Mouse (Mus musculus) MEL (cell line): ENCODE measurements at regions not wholly inside any gene's neighbourhood (a gene's known extent, or its start where the extent isn't known, plus 50 kb on each side); places are given as distances from the start of the nearest gene placed in this dataset.

ENCODE experiments used
- DNase-seq: peaks from one replicate; pipeline ENCODE4 v3.0.0; 2011; ENCODE audit warnings: low read depth, low spot score
- H3K27ac ChIP-seq: 2 replicates; pipeline ENCODE4 v1.5.1; 2012; ENCODE audit warnings: low read depth, mild to moderate bottlenecking, control low read depth, low read length, moderate library complexity; ENCODE audit not compliant: control insufficient read depth
- H3K27me3 ChIP-seq, 2 experiments: fragments of 150-350 bp in 1 of 2; sonication (generic) in 1 of 2; 2 replicates each; pipeline ENCODE4 v1.6.1; 2012; ENCODE audit warnings: low read length in 2 of 2, mild to moderate bottlenecking in 2 of 2, improper control_type of control experiment in 1 of 2, moderate library complexity in 1 of 2; ENCODE audit not compliant: insufficient read depth in 2 of 2, control insufficient read depth in 1 of 2
- H3K36me3 ChIP-seq, 2 experiments: 2 replicates each; pipeline ENCODE4 v1.6.1; 2012 to 2014; ENCODE audit warnings: low read length in 2 of 2, improper control_type of control experiment in 1 of 2, inconsistent platforms in 1 of 2, mild to moderate bottlenecking in 1 of 2; ENCODE audit not compliant: insufficient read depth in 2 of 2, control insufficient read depth in 1 of 2
- H3K4me1 ChIP-seq, 2 experiments: fragments of 150-350 bp in 1 of 2; sonication (generic) in 1 of 2; 2 replicates each; pipeline ENCODE4 v1.6.1; 2012; ENCODE audit warnings: low read length in 2 of 2, improper control_type of control experiment in 1 of 2, mild to moderate bottlenecking in 1 of 2; ENCODE audit not compliant: insufficient read depth in 2 of 2, control insufficient read depth in 1 of 2
- H3K4me3 ChIP-seq, 2 experiments: fragments of 150-350 bp in 1 of 2; sonication (generic) in 1 of 2; 2 replicates each; pipeline ENCODE4 v1.5.1; 2012; ENCODE audit warnings: low read depth in 2 of 2, low read length in 2 of 2, mild to moderate bottlenecking in 2 of 2, moderate library complexity in 2 of 2, control low read depth in 1 of 2, improper control_type of control experiment in 1 of 2; ENCODE audit not compliant: control insufficient read depth in 1 of 2, insufficient read depth in 1 of 2
- H3K79me2 ChIP-seq: 2 replicates; pipeline ENCODE4 v1.6.1; 2012; ENCODE audit warnings: mild to moderate bottlenecking, low read length, moderate library complexity; ENCODE audit not compliant: control insufficient read depth, poor library complexity, insufficient read depth
- H3K9ac ChIP-seq: 2 replicates; pipeline ENCODE4 v1.6.1; 2012; ENCODE audit warnings: low read depth, mild to moderate bottlenecking, control low read depth, low read length, moderate library complexity; ENCODE audit not compliant: control insufficient read depth, poor library complexity, severe bottlenecking
- H3K9me3 ChIP-seq: fragments of 150-350 bp; sonication (generic); replicated peaks from 2 replicates; pipeline ENCODE4 v1.6.1; 2012; ENCODE audit warnings: mild to moderate bottlenecking, low read length, improper control_type of control experiment, moderate library complexity; ENCODE audit not compliant: insufficient read depth
- CHD1 ChIP-seq: IDR thresholded peaks from 2 replicates; pipeline ENCODE4 v1.6.1; 2012; ENCODE audit warnings: low read depth, mild to moderate bottlenecking, inconsistent platforms, low read length, improper control_type of control experiment
- CHD2 ChIP-seq: IDR thresholded peaks from 2 replicates; pipeline ENCODE4 v1.6.1; 2011; ENCODE audit warnings: low read length, improper control_type of control experiment
- CTCF ChIP-seq, 3 experiments: IDR thresholded peaks in 2 of 3; conservative IDR thresholded peaks in 1 of 3; 2 replicates each; pipeline ENCODE4 v1.5.1; 2011 to 2012; ENCODE audit warnings: low read length in 3 of 3, low read depth in 2 of 3, mild to moderate bottlenecking in 2 of 3, improper control_type of control experiment in 1 of 3, inconsistent platforms in 1 of 3, mixed read lengths in 1 of 3, moderate library complexity in 1 of 3; ENCODE audit not compliant: control insufficient read depth in 1 of 3, insufficient read depth in 1 of 3, poor library complexity in 1 of 3, severe bottlenecking in 1 of 3
- E2F4 ChIP-seq: IDR thresholded peaks from 2 replicates; pipeline ENCODE4 v1.6.1; 2011; ENCODE audit warnings: low read depth, low read length, improper control_type of control experiment, borderline replicate concordance
- ELF1 ChIP-seq: IDR thresholded peaks from 2 replicates; pipeline ENCODE4 v1.6.1; 2014; ENCODE audit warnings: low read depth, mild to moderate bottlenecking, inconsistent platforms, low read length, improper control_type of control experiment, moderate library complexity
- EP300 ChIP-seq, 2 experiments: IDR thresholded peaks; 2 replicates each; pipeline ENCODE4 v1.6.1; 2011; ENCODE audit warnings: improper control_type of control experiment in 2 of 2, low read length in 2 of 2, low read depth in 1 of 2, mild to moderate bottlenecking in 1 of 2
- ETS1 ChIP-seq: IDR thresholded peaks from 2 replicates; pipeline ENCODE4 v1.6.1; 2012; ENCODE audit warnings: low read depth, mild to moderate bottlenecking, inconsistent platforms, low read length, improper control_type of control experiment, moderate library complexity
- GATA1 ChIP-seq: IDR thresholded peaks from 2 replicates; pipeline ENCODE4 v1.6.1; 2011; ENCODE audit warnings: low read depth, low read length, improper control_type of control experiment
- HCFC1 ChIP-seq: IDR thresholded peaks from 2 replicates; pipeline ENCODE4 v1.6.1; 2012; ENCODE audit warnings: low read depth, mild to moderate bottlenecking, inconsistent platforms, low read length, improper control_type of control experiment, moderate library complexity
- JUND ChIP-seq: IDR thresholded peaks from 2 replicates; pipeline ENCODE4 v1.6.1; 2011; ENCODE audit warnings: low read depth, mild to moderate bottlenecking, improper control_type of control experiment, low read length
- KAT2A ChIP-seq: conservative IDR thresholded peaks from 2 replicates; pipeline ENCODE4 v1.6.1; 2012; ENCODE audit warnings: low read depth, low read length, improper control_type of control experiment, inconsistent platforms
- MAX ChIP-seq: IDR thresholded peaks from 2 replicates; pipeline ENCODE4 v1.6.1; 2011; ENCODE audit warnings: low read length, improper control_type of control experiment
- MAZ ChIP-seq: IDR thresholded peaks from 2 replicates; pipeline ENCODE4 v1.6.1; 2012; ENCODE audit warnings: low read depth, mild to moderate bottlenecking, inconsistent platforms, low read length, improper control_type of control experiment
- MEF2A ChIP-seq: IDR thresholded peaks from 2 replicates; pipeline ENCODE4 v1.6.1; 2014; ENCODE audit warnings: low read depth, mild to moderate bottlenecking, inconsistent platforms, low read length, improper control_type of control experiment; ENCODE audit not compliant: poor library complexity, insufficient replicate concordance, severe bottlenecking; ENCODE audit errors: extremely low read depth
- MXI1 ChIP-seq: IDR thresholded peaks from 2 replicates; pipeline ENCODE4 v1.6.1; 2011; ENCODE audit warnings: mild to moderate bottlenecking, low read depth, low read length, improper control_type of control experiment
- MYB ChIP-seq: IDR thresholded peaks from 2 replicates; pipeline ENCODE4 v1.6.1; 2011; ENCODE audit warnings: mild to moderate bottlenecking, low read depth, low read length, improper control_type of control experiment
- NRF1 ChIP-seq: IDR thresholded peaks from 2 replicates; pipeline ENCODE4 v1.6.1; 2014; ENCODE audit warnings: low read depth, mild to moderate bottlenecking, inconsistent platforms, low read length, improper control_type of control experiment, moderate library complexity; ENCODE audit not compliant: poor library complexity, insufficient read depth, severe bottlenecking
- POLR2AphosphoS2 ChIP-seq: IDR thresholded peaks from 2 replicates; pipeline ENCODE4 v1.6.1; 2011; ENCODE audit warnings: low read length, improper control_type of control experiment
- POLR2AphosphoS5 ChIP-seq: IDR thresholded peaks from 2 replicates; pipeline ENCODE4 v1.6.1; 2012; ENCODE audit warnings: low read depth, borderline replicate concordance, mild to moderate bottlenecking, inconsistent platforms, low read length, moderate library complexity, mixed read lengths
- RAD21 ChIP-seq: IDR thresholded peaks from 2 replicates; pipeline ENCODE4 v1.6.1; 2011; ENCODE audit warnings: mild to moderate bottlenecking, low read depth, low read length, improper control_type of control experiment
- TBP ChIP-seq: IDR thresholded peaks from 2 replicates; pipeline ENCODE4 v1.8.0; 2011; ENCODE audit warnings: low read depth, low read length, improper control_type of control experiment
- TCF12 ChIP-seq: IDR thresholded peaks from 2 replicates; pipeline ENCODE4 v1.6.1; 2014; ENCODE audit warnings: low read depth, mild to moderate bottlenecking, inconsistent platforms, low read length, improper control_type of control experiment, moderate library complexity
- USF2 ChIP-seq, 2 experiments: IDR thresholded peaks; 2 replicates each; pipeline ENCODE4 v1.6.1; 2011 to 2012; ENCODE audit warnings: improper control_type of control experiment in 2 of 2, low read length in 2 of 2, borderline replicate concordance in 1 of 2, inconsistent platforms in 1 of 2, low read depth in 1 of 2, mild to moderate bottlenecking in 1 of 2; ENCODE audit not compliant: insufficient read depth in 1 of 2
- ZMIZ1 ChIP-seq: IDR thresholded peaks from 2 replicates; pipeline ENCODE4 v1.6.1; 2012; ENCODE audit warnings: low read depth, mild to moderate bottlenecking, inconsistent platforms, low read length, improper control_type of control experiment, moderate library complexity
- ZNF384 ChIP-seq: IDR thresholded peaks from 2 replicates; pipeline ENCODE4 v1.6.1; 2012; ENCODE audit warnings: low read depth, mild to moderate bottlenecking, inconsistent platforms, low read length, improper control_type of control experiment

GRCm38 (mm10) chr16:74500687-74501086 lies 89.1 kb upstream of the Robo2 start:
- no peaks in the 10 kb centered on the region; a peak in 1 of 4 replicates for H3K27me3 ChIP-seq

GRCm38 (mm10) chr16:74467745-74468420 lies 56.3 kb upstream of the Robo2 start:
- TF ChIP-seq MAX, result no peak
- no peak for TF ChIP-seq ZNF384
- TF ChIP-seq POLR2AphosphoS2, result no peak
- TF ChIP-seq CTCF (IDR thresholded peaks at IDR 0.05 in 2 of 3, conservative IDR thresholded peaks at IDR 0.05 in 1 of 3; ENCODE audit: control insufficient read depth in 1 of 3, insufficient read depth in 1 of 3, low read depth in 2 of 3, low read length in 3 of 3, poor library complexity in 1 of 3, severe bottlenecking in 1 of 3), result no peak
- no peak for TF ChIP-seq HCFC1

More at GRCm38 (mm10) chr16:74500687-74501086, 89.1 kb upstream of the Robo2 start:
- Histone ChIP-seq H3K9ac (no peak overlapping the region), H3K79me2 (no peaks in the 10 kb centered on the region), H3K4me3 (no peak overlapping the region), H3K27ac (no peak overlapping the region), H3K4me1 (peaks cover 4% of the 10 kb centered on the region in 2 experiments; a peak in 3 of 4 replicates), H3K9me3 (no peaks in the 10 kb centered on the region), H3K36me3 (peaks cover 0 to 9% of the 10 kb centered on the region in 2 experiments; a peak in 2 of 4 replicates)
- TF ChIP-seq GATA1 (no peak), RAD21 (no peak), EP300 (IDR thresholded peaks at IDR 0.05; ENCODE audit: low read depth in 1 of 2, low read length in 2 of 2) (no peak), NRF1 (no peak), TBP (no peak), KAT2A (no peak), ZMIZ1 (no peak)
- no peak for DNase-seq

GRCm38 (mm10) chr16:74467159-74467558 lies 55.5 kb upstream of the Robo2 start:
- DNase-seq, result no peak
- Histone ChIP-seq H3K79me2 (no peaks in the 10 kb centered on the region), H3K9ac (no peak overlapping the region), H3K9me3 (no peaks in the 10 kb centered on the region), H3K27ac (no peak overlapping the region), H3K36me3 (no peaks in the 10 kb centered on the region), H3K4me1 (no peaks in the 10 kb centered on the region), H3K27me3 (no peaks in the 10 kb centered on the region), H3K4me3 (no peak overlapping the region)
- no peak for TF ChIP-seq MXI1
- TF ChIP-seq E2F4, result no peak
- TF ChIP-seq CHD1, result no peak
- no peak for TF ChIP-seq TCF12
- TF ChIP-seq MEF2A, result no peak
- no peak for TF ChIP-seq ZNF384
- no peak for TF ChIP-seq POLR2AphosphoS5
- TF ChIP-seq CHD2, result no peak
- no peak for TF ChIP-seq ELF1
- no peak for TF ChIP-seq ETS1
- TF ChIP-seq JUND, result no peak
- TF ChIP-seq GATA1, result no peak
- no peak for TF ChIP-seq TBP
- no peak for TF ChIP-seq USF2 (IDR thresholded peaks at IDR 0.05; ENCODE audit: borderline replicate concordance in 1 of 2, insufficient read depth in 1 of 2, low read depth in 1 of 2, low read length in 2 of 2)
- no peak for TF ChIP-seq MYB
- TF ChIP-seq MAZ, result no peak
- TF ChIP-seq HCFC1, result no peak
- TF ChIP-seq NRF1, result no peak

More at GRCm38 (mm10) chr16:74467745-74468420, 56.3 kb upstream of the Robo2 start:
- Histone ChIP-seq H3K36me3 (no peaks in the 10 kb centered on the region), H3K9me3 (no peaks in the 10 kb centered on the region), H3K27me3 (no peaks in the 10 kb centered on the region), H3K27ac (no peak overlapping the region), H3K4me1 (no peaks in the 10 kb centered on the region), H3K9ac (no peak overlapping the region), H3K4me3 (no peak overlapping the region), H3K79me2 (no peaks in the 10 kb centered on the region)
- DNase-seq, result no peak
